Mouse (Mus musculus) forebrain, embryonic 11.5 days (tissue): ENCODE measurements around the gene Utp3. TPM values are rescaled to one million over a fixed set of nuclear protein-coding genes. Genes with fewer than 3 reads are reported as not detected.

Source experiments
- ATAC-seq: fragments of 200-750 bp; cut with Nextera tagmentation; replicated peaks from 2 replicates; pipeline ENCODE4 v1.8.0; 2017; ENCODE audit warnings: moderate TSS enrichment; ENCODE audit not compliant: low FRiP score
- DNase-seq: peaks from one replicate; pipeline ENCODE4 v3.0.0-alpha.2; 2017; ENCODE audit warnings: low spot score
- H3K27ac ChIP-seq: fragments of 300-500 bp; sonication (generic); 2 replicates; pipeline ENCODE4 v1.5.1; 2014; ENCODE audit warnings: low read depth, low read length
- H3K27me3 ChIP-seq: fragments of 300-500 bp; sonication (generic); 2 replicates; pipeline ENCODE4 v1.6.1; 2014; ENCODE audit warnings: mild to moderate bottlenecking, low read length, mixed read lengths; ENCODE audit not compliant: control insufficient read depth, insufficient read depth
- H3K36me3 ChIP-seq: fragments of 300-500 bp; sonication (generic); 2 replicates; pipeline ENCODE4 v1.6.1; 2014; ENCODE audit warnings: mild to moderate bottlenecking, low read length, moderate library complexity, mixed read lengths; ENCODE audit not compliant: control insufficient read depth, insufficient read depth
- H3K4me1 ChIP-seq: fragments of 300-500 bp; sonication (generic); replicated peaks from 2 replicates; pipeline ENCODE4 v1.6.1; 2014; ENCODE audit warnings: low read length, mixed read lengths; ENCODE audit not compliant: control insufficient read depth, insufficient read depth
- H3K4me2 ChIP-seq: fragments of 300-500 bp; sonication (generic); 2 replicates; pipeline ENCODE4 v1.6.1; 2014; ENCODE audit warnings: low read depth, mild to moderate bottlenecking, low read length, moderate library complexity, mixed read lengths; ENCODE audit not compliant: severe bottlenecking
- H3K4me3 ChIP-seq: fragments of 300-500 bp; sonication (generic); 2 replicates; pipeline ENCODE4 v1.5.1; 2014; ENCODE audit warnings: low read depth, low read length
- H3K9ac ChIP-seq: fragments of 300-500 bp; sonication (generic); 2 replicates; pipeline ENCODE4 v1.6.1; 2014; ENCODE audit warnings: low read length
- H3K9me3 ChIP-seq: fragments of 300-500 bp; sonication (generic); 2 replicates; pipeline ENCODE4 v1.6.1; 2016; ENCODE audit warnings: low read length, mixed read lengths; ENCODE audit not compliant: control insufficient read depth
- WGBS: fragments of 180-500 bp; shearing (Covaris S2); extraction: QIAGEN DNeasy Blood & Tissue Kit; methylation state at CpG from one replicate; pipeline ENCODE4 v1.1.7; 2014; 5-methylcytosine and 5-hydroxymethylcytosine counted together
- polyA plus RNA-seq: library from polyadenylated mRNA; unstranded; fragments of >200 nt; fragmentation: Nextera tagmentation; extraction: Ambion mirVana; gene quantifications from 2 replicates; pipeline ENCODE4 v1.2.1, GENCODE M21; 2014

Utp3 gene
- polyA plus RNA-seq, 1 experiment from 2014 or later: 77.6 TPM

DNA sequence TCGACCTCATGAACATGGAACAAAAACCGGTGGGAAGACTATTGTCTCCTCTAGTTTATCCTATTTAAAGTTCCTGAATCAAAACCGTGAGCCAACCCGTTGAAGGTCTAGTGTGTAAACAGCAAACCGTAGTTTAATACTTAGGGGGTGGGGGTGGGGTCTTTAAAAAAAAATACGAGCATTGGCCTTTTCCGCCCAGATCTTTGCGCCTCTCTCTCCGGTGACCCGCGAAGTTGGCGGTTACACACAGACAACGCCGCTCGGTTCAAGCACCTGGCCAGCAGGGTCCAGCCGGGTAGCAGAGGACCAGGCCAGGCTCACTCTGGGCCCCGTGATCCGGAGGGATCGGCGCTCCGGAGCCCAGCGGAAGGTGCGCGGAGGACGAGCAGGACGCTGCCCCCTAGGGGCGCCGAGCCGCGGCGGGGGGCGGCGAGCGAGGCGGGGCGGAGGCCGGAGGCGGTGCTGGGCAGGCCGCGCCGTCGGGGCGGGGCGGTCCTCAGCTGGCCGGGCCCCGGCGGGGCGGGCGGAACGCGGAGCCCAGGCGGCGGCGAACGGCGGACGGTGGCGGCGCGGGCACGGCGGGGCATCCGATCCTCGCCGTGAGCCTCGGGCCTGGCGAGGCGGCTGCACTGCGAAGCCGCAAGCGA is 10.4 kb downstream of the Utp3 start, which contains the start of gene Rufy3:
Gene Rufy3 (plus strand): TSS at position 540 of the 647 bp plus-strand sequence.
- H3K9me3 ChIP-seq: no peaks in the 10 kb centered on the region
- DNase-seq (peak; percentile 89), ATAC-seq (peak; percentile 91)
- peak within 1 kb of the TSS; percentile 91 for H3K9ac ChIP-seq
- no peaks in the 10 kb centered on the region for H3K27me3 ChIP-seq
- H3K4me2 ChIP-seq: peak within 1 kb of the TSS; percentile 67
- H3K36me3 ChIP-seq: no peaks in the 10 kb centered on the region
- H3K4me1 ChIP-seq: no peaks in the 10 kb centered on the region
- peak within 1 kb of the TSS; percentile 87 for H3K4me3 ChIP-seq
- H3K27ac ChIP-seq: peak within 1 kb of the TSS; percentile 75
- under 1% methylated on average over 55 of the region's 71 CpGs for WGBS

- H3K4me3 ChIP-seq: peak overlapping the region; percentile 87
- H3K27ac ChIP-seq: peak overlapping the region; percentile 75
- no peaks in the 10 kb centered on the region for H3K36me3 ChIP-seq
- DNase-seq (peak; percentile 80), ATAC-seq (peak; percentile 81)
- no peaks in the 10 kb centered on the region for H3K27me3 ChIP-seq
- no peaks in the 10 kb centered on the region for H3K4me1 ChIP-seq
- H3K9ac ChIP-seq: peak overlapping the region; percentile 91
- peak overlapping the region; percentile 67 for H3K4me2 ChIP-seq
- no peaks in the 10 kb centered on the region for H3K9me3 ChIP-seq
- under 1% methylated on average over 71 of the region's 119 CpGs for WGBS
These were observed 11.1 kb downstream of the Utp3 start for GRCm38 (mm10) chr5:88565148-88566033.

- Histone ChIP-seq H3K9ac (peak overlapping the region; percentile 91), H3K4me1 (no peaks in the 10 kb centered on the region), H3K27me3 (no peaks in the 10 kb centered on the region), H3K36me3 (no peaks in the 10 kb centered on the region), H3K4me2 (peak overlapping the region; percentile 67), H3K4me3 (peak overlapping the region; percentile 87), H3K27ac (no peak overlapping the region; the same call in 1 of the 2 replicates), H3K9me3 (no peaks in the 10 kb centered on the region)
- ATAC-seq (no peak), DNase-seq (peak; percentile 34)
- 15% methylated on average over 14 of the region's 14 CpGs for WGBS
These were observed 12.0 kb downstream of the Utp3 start for GRCm38 (mm10) chr5:88566034-88566841.

DNA sequence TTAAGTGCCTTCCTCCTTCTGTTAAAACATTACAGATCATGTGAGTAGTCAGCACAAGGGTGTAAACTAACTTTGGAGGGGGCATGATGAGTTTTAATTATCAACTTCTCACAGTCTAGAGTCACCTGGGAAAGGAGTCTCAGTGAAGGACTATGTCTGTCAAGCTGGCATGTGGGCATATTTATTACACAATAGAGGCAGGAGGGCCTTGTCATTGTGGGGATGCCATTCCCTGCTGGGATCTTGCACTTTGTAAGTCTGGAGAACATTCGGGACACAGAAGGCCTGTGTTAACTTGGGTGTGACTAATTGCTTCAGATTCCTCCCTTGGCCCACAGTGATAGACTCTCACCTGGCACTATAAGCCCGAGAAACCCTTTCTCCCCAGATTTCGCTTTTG is 15.3 kb downstream of the Utp3 start:
- WGBS: 73% methylated on average over 3 of the region's 3 CpGs
- Histone ChIP-seq H3K27me3 (no peaks in the 10 kb centered on the region), H3K9me3 (no peaks in the 10 kb centered on the region), H3K4me3 (no peak overlapping the region), H3K27ac (no peak overlapping the region), H3K4me2 (no peak overlapping the region), H3K36me3 (no peaks in the 10 kb centered on the region), H3K4me1 (no peaks in the 10 kb centered on the region), H3K9ac (no peak overlapping the region)
- ATAC-seq (no peak), DNase-seq (peak; percentile 2)

GRCm38 (mm10) chr5:88574829-88575228 is 20.6 kb downstream of the Utp3 start:
- Histone ChIP-seq H3K27me3 (no peaks in the 10 kb centered on the region), H3K4me3 (no peak overlapping the region), H3K4me2 (no peak overlapping the region), H3K9ac (no peak overlapping the region), H3K36me3 (no peaks in the 10 kb centered on the region), H3K9me3 (no peaks in the 10 kb centered on the region), H3K4me1 (no peaks in the 10 kb centered on the region), H3K27ac (no peak overlapping the region)
- DNase-seq (no peak), ATAC-seq (no peak)
- 97% methylated on average over 3 of the region's 3 CpGs for WGBS

GRCm38 (mm10) chr5:88575506-88576338 is 21.5 kb downstream of the Utp3 start:
- no peaks in the 10 kb centered on the region for H3K9me3 ChIP-seq
- H3K4me2 ChIP-seq: no peak overlapping the region
- peak; percentile 7 for DNase-seq
- no peaks in the 10 kb centered on the region for H3K4me1 ChIP-seq
- H3K36me3 ChIP-seq: no peaks in the 10 kb centered on the region
- no peak for ATAC-seq
- no peak overlapping the region for H3K9ac ChIP-seq
- 82% methylated on average over 3 of the region's 3 CpGs for WGBS
- no peak overlapping the region for H3K4me3 ChIP-seq
- no peak overlapping the region for H3K27ac ChIP-seq
- no peaks in the 10 kb centered on the region for H3K27me3 ChIP-seq

DNA sequence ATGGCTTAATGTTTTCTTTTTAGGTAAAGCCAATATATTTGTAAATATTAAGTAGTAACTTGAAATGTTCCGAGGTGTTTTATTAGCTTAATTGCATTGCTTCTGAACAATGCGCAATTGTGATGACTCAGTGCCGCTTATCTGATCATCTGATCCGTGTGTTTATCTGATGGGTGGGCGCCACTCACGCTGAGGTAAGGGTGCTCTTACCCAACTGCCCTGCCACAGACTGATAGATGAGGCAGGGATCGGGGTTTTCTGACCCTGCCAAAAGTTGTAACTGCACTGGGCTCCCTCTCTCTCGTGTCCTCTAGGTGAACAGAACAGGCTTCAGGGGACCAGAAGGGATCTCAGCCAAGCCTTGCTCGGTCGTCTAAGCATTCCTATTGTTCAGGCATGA is 26.4 kb downstream of the Utp3 start:
- Histone ChIP-seq H3K4me2 (no peak overlapping the region), H3K36me3 (no peaks in the 10 kb centered on the region), H3K9me3 (no peaks in the 10 kb centered on the region), H3K27me3 (no peaks in the 10 kb centered on the region), H3K4me1 (peaks cover 4% of the 10 kb centered on the region), H3K4me3 (no peak overlapping the region), H3K9ac (no peak overlapping the region), H3K27ac (no peak overlapping the region)
- ATAC-seq: no peak
- no peak for DNase-seq
- WGBS: 83% methylated on average over 10 of the region's 10 CpGs

DNA sequence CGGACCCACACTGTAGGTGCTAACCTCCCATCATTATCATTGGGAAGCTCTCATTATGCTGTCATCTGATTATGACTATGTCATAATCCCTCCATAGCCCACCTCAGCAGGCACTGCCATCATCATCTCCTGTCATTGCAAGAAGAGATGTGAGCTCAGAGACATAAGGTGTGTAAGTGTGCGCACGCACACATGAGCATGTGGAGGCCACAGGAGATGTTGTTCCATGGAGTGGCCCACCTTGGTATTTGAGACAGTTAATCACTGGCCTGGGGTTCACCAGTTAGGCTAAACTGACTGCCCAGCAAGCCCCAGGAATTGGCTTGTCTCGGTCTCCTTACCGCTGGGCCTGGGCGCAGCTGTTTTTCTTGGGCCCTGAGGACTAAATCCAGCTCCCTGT is 27.1 kb downstream of the Utp3 start:
- no peak for ATAC-seq

More for the DNA sequence above, 27.1 kb downstream of the Utp3 start:
- Histone ChIP-seq H3K27ac (no peak overlapping the region), H3K4me3 (no peak overlapping the region), H3K27me3 (no peaks in the 10 kb centered on the region), H3K36me3 (no peaks in the 10 kb centered on the region), H3K4me1 (peaks cover 10% of the 10 kb centered on the region), H3K4me2 (no peak overlapping the region), H3K9me3 (no peaks in the 10 kb centered on the region), H3K9ac (no peak overlapping the region)
- WGBS: 95% methylated on average over 6 of the region's 6 CpGs
- no peak for DNase-seq
